In genomic region chr16:38712581-38713403, GRCm38 (mm10) we compare ENCODE assay signal across 8 mouse cellular contexts. TPM values are rescaled to one million over a fixed set of nuclear protein-coding genes. Genes with fewer than 3 reads are reported as not detected.
DNase-seq lines count a peak whose midpoint lies in the region; ATAC-seq and TF ChIP-seq lines count a peak whose summit lies in the region.

Gene Arhgap31, minus strand, starts transcription at chr16:38713274.

- WGBS in forebrain, embryonic 14.5 days = under 1% methylated on average over 71 of the region's 74 CpGs
- under 1% methylated on average over 73 of the region's 74 CpGs for WGBS in heart, postnatal 0 days
- WGBS in liver, embryonic 16.5 days (ENCODE audit: insufficient replicate concordance) = under 1% methylated on average over 74 of the region's 74 CpGs
- under 1% methylated on average over 74 of the region's 74 CpGs for WGBS in neural tube, embryonic 12.5 days
- WGBS in stomach, embryonic 16.5 days = under 1% methylated on average over 74 of the region's 74 CpGs

- no peaks in the 10 kb centered on the region for H3K36me3 ChIP-seq in forebrain, embryonic 14.5 days (ENCODE audit: control insufficient read depth, insufficient read depth, low read length)
- no peaks in the 10 kb centered on the region for H3K36me3 ChIP-seq in heart, postnatal 0 days (replicated peaks; ENCODE audit: control insufficient read depth, insufficient read depth, low read length)
- H3K36me3 ChIP-seq in liver, embryonic 16.5 days (ENCODE audit: control insufficient read depth, insufficient read depth) = no peaks in the 10 kb centered on the region
- H3K36me3 ChIP-seq in neural tube, embryonic 12.5 days = no peaks in the 10 kb centered on the region
- H3K36me3 ChIP-seq in stomach, embryonic 16.5 days (ENCODE audit: control insufficient read depth, insufficient read depth, low read length) = no peaks in the 10 kb centered on the region

- no peaks in the 10 kb centered on the region for H3K4me1 ChIP-seq in forebrain, embryonic 14.5 days (ENCODE audit: control insufficient read depth, insufficient read depth, low read length)
- H3K4me1 ChIP-seq in heart, postnatal 0 days (ENCODE audit: control insufficient read depth, insufficient read depth) = peaks cover 30% of the 10 kb centered on the region
- peaks cover 2% of the 10 kb centered on the region for H3K4me1 ChIP-seq in liver, embryonic 16.5 days (ENCODE audit: control insufficient read depth, low read depth, low read length)
- H3K4me1 ChIP-seq in neural tube, embryonic 12.5 days = peaks cover 6% of the 10 kb centered on the region
- H3K4me1 ChIP-seq in stomach, embryonic 16.5 days (ENCODE audit: control insufficient read depth, insufficient read depth, low read length) = peaks cover 6% of the 10 kb centered on the region; the same call in 1 of the 2 replicates

- DNase-seq in CD8-positive naive resting alpha-beta T cell, adult 2 months (ENCODE audit: low read depth in 2 of 2, low spot score in 2 of 2) = peak; percentile 53 to 54
- DNase-seq in cerebellum, adult 11 months = peak; percentile 24
- peak; percentile 73 for DNase-seq in forebrain, embryonic 14.5 days (ENCODE audit: low spot score)
- DNase-seq in heart, postnatal 0 days (ENCODE audit: low spot score) = peak; percentile 91
- DNase-seq in kidney, postnatal 36 days = peak; percentile 86 to 91

- peak within 1 kb of the TSS; percentile 78 for H3K9ac ChIP-seq in forebrain, embryonic 14.5 days (ENCODE audit: low read length)
- peak within 1 kb of the TSS; percentile 86 for H3K9ac ChIP-seq in heart, postnatal 0 days (replicated peaks; ENCODE audit: low read depth, low read length)
- H3K9ac ChIP-seq in liver, embryonic 16.5 days (ENCODE audit: low read depth, low read length) = peak within 1 kb of the TSS; percentile 51
- peak within 1 kb of the TSS; percentile 79 for H3K9ac ChIP-seq in neural tube, embryonic 12.5 days
- peak within 1 kb of the TSS; percentile 80 for H3K9ac ChIP-seq in stomach, embryonic 16.5 days (ENCODE audit: low read length)

- H3K9me3 ChIP-seq in forebrain, embryonic 14.5 days (replicated peaks; ENCODE audit: control insufficient read depth, low read length) = no peaks in the 10 kb centered on the region
- H3K9me3 ChIP-seq in heart, postnatal 0 days (replicated peaks; ENCODE audit: control insufficient read depth, low read length) = no peaks in the 10 kb centered on the region
- H3K9me3 ChIP-seq in liver, embryonic 16.5 days (replicated peaks; ENCODE audit: control insufficient read depth, low read length) = no peaks in the 10 kb centered on the region
- H3K9me3 ChIP-seq in neural tube, embryonic 12.5 days = no peaks in the 10 kb centered on the region
- no peaks in the 10 kb centered on the region for H3K9me3 ChIP-seq in stomach, embryonic 16.5 days (replicated peaks; ENCODE audit: control insufficient read depth, low read length)

- H3K4me2 ChIP-seq in forebrain, embryonic 14.5 days (ENCODE audit: low read length) = peak within 1 kb of the TSS; percentile 79
- peak within 1 kb of the TSS; percentile 85 for H3K4me2 ChIP-seq in heart, postnatal 0 days (ENCODE audit: low read depth, low read length)
- H3K4me2 ChIP-seq in liver, embryonic 16.5 days (ENCODE audit: low read depth, low read length) = peak within 1 kb of the TSS; percentile 72
- peak within 1 kb of the TSS; percentile 92 for H3K4me2 ChIP-seq in neural tube, embryonic 12.5 days (replicated peaks)
- peak within 1 kb of the TSS; percentile 75 for H3K4me2 ChIP-seq in stomach, embryonic 16.5 days (ENCODE audit: low read depth, low read length)

- H3K27me3 ChIP-seq in forebrain, embryonic 14.5 days (replicated peaks; ENCODE audit: control insufficient read depth, insufficient read depth, low read length) = no peaks in the 10 kb centered on the region
- no peaks in the 10 kb centered on the region for H3K27me3 ChIP-seq in heart, postnatal 0 days (ENCODE audit: control insufficient read depth, insufficient read depth, low read length)
- peaks cover 41% of the 10 kb centered on the region for H3K27me3 ChIP-seq in liver, embryonic 16.5 days (ENCODE audit: control insufficient read depth, insufficient read depth, low read depth, low read length)
- H3K27me3 ChIP-seq in neural tube, embryonic 12.5 days (replicated peaks) = no peaks in the 10 kb centered on the region
- H3K27me3 ChIP-seq in stomach, embryonic 16.5 days (ENCODE audit: control insufficient read depth, insufficient read depth, low read length) = no peaks in the 10 kb centered on the region

- no peak for TF ChIP-seq CTCF in heart, postnatal 0 days (IDR thresholded peaks at IDR 0.05; ENCODE audit: low read depth)

- TF ChIP-seq EP300 in heart, postnatal 0 days (IDR thresholded peaks at IDR 0.05; ENCODE audit: low read depth) = peak; percentile 92

- peak within 1 kb of the TSS; percentile 61 for H3K4me3 ChIP-seq in forebrain, embryonic 14.5 days (ENCODE audit: low read depth, low read length)
- peak within 1 kb of the TSS; percentile 88 for H3K4me3 ChIP-seq in heart, postnatal 0 days (ENCODE audit: low read depth, low read length)
- peak within 1 kb of the TSS; percentile 68 for H3K4me3 ChIP-seq in liver, embryonic 16.5 days (ENCODE audit: low read depth, low read length)
- peak within 1 kb of the TSS; percentile 70 for H3K4me3 ChIP-seq in neural tube, embryonic 12.5 days
- peak within 1 kb of the TSS; percentile 65 for H3K4me3 ChIP-seq in stomach, embryonic 16.5 days (replicated peaks; ENCODE audit: low read length)

- peak; percentile 93 for ATAC-seq in forebrain, embryonic 14.5 days
- ATAC-seq in heart, postnatal 0 days (ENCODE audit: insufficient read depth, low read depth) = peak; percentile 89
- ATAC-seq in liver, embryonic 16.5 days (ENCODE audit: low read depth) = peak; percentile 89
- ATAC-seq in neural tube, embryonic 12.5 days (ENCODE audit: low FRiP score, low read depth) = peak; percentile 88
- peak; percentile 93 for ATAC-seq in stomach, embryonic 16.5 days (ENCODE audit: insufficient read depth, low FRiP score)

- peak within 1 kb of the TSS; percentile 68 for H3K27ac ChIP-seq in forebrain, embryonic 14.5 days (ENCODE audit: low read depth, low read length)
- peak within 1 kb of the TSS; percentile 98 for H3K27ac ChIP-seq in heart, postnatal 0 days (ENCODE audit: low read depth)
- peak within 1 kb of the TSS; percentile 74 for H3K27ac ChIP-seq in liver, embryonic 16.5 days (ENCODE audit: low read length)
- peak within 1 kb of the TSS; percentile 10; the same call in 1 of the 2 replicates for H3K27ac ChIP-seq in neural tube, embryonic 12.5 days
- H3K27ac ChIP-seq in stomach, embryonic 16.5 days (ENCODE audit: low read length) = peak within 1 kb of the TSS; percentile 94

RNA-seq across cellular contexts. Expression of gene Arhgap31, which starts in this region (rescaled TPM):
- 2.5 and 3.6 TPM in 2 replicates for polyA plus RNA-seq in forebrain, embryonic 14.5 days (2014; fragmentation: Nextera tagmentation; extraction: Ambion mirVana)
- total RNA-seq in heart, postnatal 0 days (2014; rRNA removed; ENCODE audit: low replicate concordance) = 60.6 and 63.5 TPM in 2 replicates
- polyA plus RNA-seq in heart, postnatal 0 days (2015; fragmentation: Nextera tagmentation; extraction: Ambion mirVana) = 15.0 and 15.7 TPM in 2 replicates
- 1.6 and 1.7 TPM in 2 replicates for polyA plus RNA-seq in liver, embryonic 16.5 days (2015; fragmentation: Nextera tagmentation; extraction: Ambion mirVana)
- 8.7 and 10.1 TPM in 2 replicates for polyA plus RNA-seq in neural tube, embryonic 12.5 days (2016; fragmentation: Nextera tagmentation; extraction: Ambion mirVana)
- polyA plus RNA-seq in stomach, embryonic 16.5 days (2015; fragmentation: Nextera tagmentation; extraction: Ambion mirVana) = 8.8 and 10.9 TPM in 2 replicates

Comparison
In these comparisons a context has a peak if more than half of its experiments do, and no peak if none do; other contexts are left out.
1. Peak in every context shown above with its lines: DNase-seq, ATAC-seq, H3K4me3 ChIP-seq and H3K27ac ChIP-seq.
2. DNase-seq: peak in every context shown above with its lines; median percentile 91 in heart, postnatal 0 days; 88 in kidney, postnatal 36 days; 73 in forebrain, embryonic 14.5 days; 54 in CD8-positive naive resting alpha-beta T cell, adult 2 months; 24 in cerebellum, adult 11 months.
3. H3K27ac ChIP-seq: peak in every context shown above with its lines; median percentile 98 in heart, postnatal 0 days; 94 in stomach, embryonic 16.5 days; 74 in liver, embryonic 16.5 days; 68 in forebrain, embryonic 14.5 days; 10 in neural tube, embryonic 12.5 days.